Mouse (Mus musculus) granulocyte monocyte progenitor cell, adult 5-6 weeks (primary cell): Measurements from ENCODE around the gene Tomm20l. TPM values are rescaled to one million over a fixed set of nuclear protein-coding genes. Genes with fewer than 3 reads are reported as not detected.
A peak's percentile ranks its signal among the peaks of the same experiment; 100 is the strongest.
"Not testable (repeated sequence)": the region's sequence is repeated elsewhere in the genome, so short reads cannot be mapped to it uniquely, and the experiment has no call there.

ENCODE experiments used
- ATAC-seq: replicated peaks from 2 replicates; pipeline ENCODE4 v1.8.0; 2016; ENCODE audit warnings: mild to moderate bottlenecking, moderate TSS enrichment, inconsistent platforms; ENCODE audit not compliant: poor library complexity, severe bottlenecking
- total RNA-seq, 2 experiments: library from RNA; stranded (forward) in 1 of 2; stranded (reverse) in 1 of 2; fragments of 200-712, 200-1000 nt in 1 of 2; fragments of >200 nt in 1 of 2; fragmentation: Nextera tagmentation in 1 of 2; gene quantifications; 2 replicates each; pipeline ENCODE4 v1.2.3; 2014 to 2017

The Tomm20l gene
- total RNA-seq (2014; fragmentation: Nextera tagmentation) = not detected in 2 replicates
- not detected in 2 replicates for total RNA-seq (2017)

- ATAC-seq = peak; percentile 60
These were observed at the start of gene Tomm20l for GRCm38 (mm10) chr12:71111331-71111730. Gene Tomm20l (plus strand): TSS chr12:71111428.

- ATAC-seq = no peak
These were observed 41.4 kb upstream of the Tomm20l start for GRCm38 (mm10) chr12:71069846-71070245.

- ATAC-seq = no peak
These were observed 39.2 kb upstream of the Tomm20l start for GRCm38 (mm10) chr12:71072048-71072447.

GRCm38 (mm10) chr12:71073113-71073730 lies 38.0 kb upstream of the Tomm20l start:
- peak; percentile 92 for ATAC-seq

GRCm38 (mm10) chr12:71086331-71086730 lies 24.9 kb upstream of the Tomm20l start:
- no peak for ATAC-seq

- not testable (repeated sequence) for ATAC-seq
These were observed 7.0 kb upstream of the Tomm20l start for GRCm38 (mm10) chr12:71104275-71104674.

- ATAC-seq = no peak
These were observed 3.9 kb upstream of the Tomm20l start for GRCm38 (mm10) chr12:71107216-71107771.

- ATAC-seq = no peak
These were observed 1.8 kb downstream of the Tomm20l start for GRCm38 (mm10) chr12:71113074-71113473.

- ATAC-seq = peak; percentile 98
These were observed 2.6 kb downstream of the Tomm20l start for GRCm38 (mm10) chr12:71113675-71114288.

- no peak for ATAC-seq
These were observed 5.2 kb downstream of the Tomm20l start for GRCm38 (mm10) chr12:71116411-71116810.

GRCm38 (mm10) chr12:71122731-71123130 lies 11.5 kb downstream of the Tomm20l start:
- ATAC-seq = no peak

- no peak for ATAC-seq
These were observed 12.1 kb downstream of the Tomm20l start for GRCm38 (mm10) chr12:71123286-71123685.

- no peak for ATAC-seq
These were observed 24.4 kb downstream of the Tomm20l start for GRCm38 (mm10) chr12:71135581-71135980.

GRCm38 (mm10) chr12:71136130-71136973 lies 25.1 kb downstream of the Tomm20l start, which contains the start of the genes Timm9 and 2700049A03Rik:
Gene Timm9 (minus strand): TSS chr12:71136684.
Gene 2700049A03Rik (plus strand): TSS chr12:71136848.
- peak; percentile 83 for ATAC-seq

- peak; percentile 84 for ATAC-seq
These were observed 25.8 kb downstream of the Tomm20l start for GRCm38 (mm10) chr12:71136974-71137491.

GRCm38 (mm10) chr12:71137686-71138085 lies 26.5 kb downstream of the Tomm20l start:
- no peak for ATAC-seq

- no peak for ATAC-seq
These were observed 28.1 kb downstream of the Tomm20l start for GRCm38 (mm10) chr12:71139258-71139828.

GRCm38 (mm10) chr12:71141189-71141588 lies 30.0 kb downstream of the Tomm20l start:
- no peak for ATAC-seq

- ATAC-seq = 0 out of 2 replicates have a peak, but pooled peaks have one; percentile 30
These were observed 36.4 kb downstream of the Tomm20l start for GRCm38 (mm10) chr12:71147641-71148040.

- ATAC-seq = no peak
These were observed 37.6 kb downstream of the Tomm20l start for GRCm38 (mm10) chr12:71148801-71149200.
